Mouse (Mus musculus) left cerebral cortex, postnatal 14 days (tissue): Measurements from ENCODE around the gene Dpy19l3. TPM values are rescaled to one million over a fixed set of nuclear protein-coding genes. Genes with fewer than 3 reads are reported as not detected.
A peak's percentile ranks its signal among the peaks of the same experiment; 100 is the strongest.

Experiments
- DNase-seq, 2 experiments: peaks; one replicate each; pipeline ENCODE4 v3.0.0; 2021 to 2022; ENCODE audit warnings: low spot score in 2 of 2, mixed read lengths in 1 of 2
- intact Hi-C: fragments of 180-260 bp; cut with DNase I; formaldehyde crosslinking; loops from one replicate; pipeline ENCODE4 v1.15.1; 2025
- total RNA-seq, 2 experiments: library from RNA; stranded (reverse); gene quantifications; 2 replicates each; pipeline ENCODE4 v1.2.3; 2021

The Dpy19l3 gene
- total RNA-seq, 2 experiments from 2014 or later, result 58.7 to 61.6 TPM

- intact Hi-C loops, result no loop called here
- DNase-seq, result no peak
Observed at GRCm38 (mm10) chr7:35708101-35708500, 46.2 kb downstream of the Dpy19l3 start.

GRCm38 (mm10) chr7:35699005-35699404, 55.2 kb downstream of the Dpy19l3 start:
- intact Hi-C loops, result no loop called here
- DNase-seq, result no peak

DNA sequence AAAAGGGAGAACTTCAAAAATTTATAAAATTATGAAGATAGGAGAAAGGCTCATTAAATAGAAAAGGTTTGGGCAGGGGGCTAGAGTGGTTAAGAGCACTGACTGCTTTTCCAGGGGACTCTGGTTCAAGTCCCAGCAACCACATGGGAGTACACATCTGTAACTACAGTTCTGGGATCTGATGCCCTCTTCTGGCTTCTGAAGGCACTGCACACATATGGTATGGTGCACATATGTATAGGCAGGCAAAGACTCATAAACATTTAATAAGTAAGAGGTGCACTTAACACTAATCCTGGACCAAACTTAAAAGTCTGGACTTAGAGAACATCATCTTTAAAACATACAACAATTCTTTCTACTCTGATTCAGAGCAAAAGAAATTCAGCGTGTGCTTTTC, 56.2 kb downstream of the Dpy19l3 start:
- intact Hi-C loops, result no loop called here
- no peak for DNase-seq

DNA sequence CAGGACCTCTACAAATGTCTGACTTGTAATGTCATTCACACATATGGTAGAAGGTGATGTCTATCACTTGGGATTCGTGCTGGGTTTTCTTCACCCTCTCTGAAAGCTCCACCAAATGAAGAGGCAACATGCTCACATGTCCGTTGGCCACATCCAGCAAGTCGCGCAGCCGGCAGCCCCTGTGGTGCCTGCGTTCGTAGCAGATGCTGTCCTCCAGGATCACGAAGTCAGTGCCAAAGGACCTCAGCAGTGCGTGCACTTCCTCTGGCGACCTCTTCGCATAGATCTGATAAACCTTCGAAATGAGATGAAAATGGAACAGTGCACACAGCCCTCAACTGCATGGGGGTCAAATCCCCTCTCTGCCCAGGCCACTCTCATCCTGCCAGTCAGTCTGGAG, 61.6 kb downstream of the Dpy19l3 start:
- DNase-seq, result no peak
- intact Hi-C loops, result no loop called here

DNA sequence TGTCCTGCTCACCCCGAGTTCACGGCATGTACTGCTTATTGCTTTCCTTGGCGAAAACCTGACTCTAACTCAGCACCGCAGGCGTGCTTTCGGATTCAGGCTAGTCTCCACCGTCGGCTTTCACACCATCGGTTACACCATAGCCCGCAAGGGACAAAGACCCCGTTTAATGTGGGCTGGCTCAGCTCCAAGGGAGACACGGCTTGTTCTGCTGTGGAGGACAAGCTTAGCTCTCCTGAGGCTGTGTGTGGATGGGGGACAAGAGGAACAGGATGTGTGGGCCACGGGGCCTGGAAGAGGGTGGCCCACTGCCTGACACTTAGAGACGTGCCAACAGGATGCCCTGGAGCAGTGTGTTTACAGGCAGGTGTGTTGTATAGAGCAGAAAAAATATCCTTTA, 62.1 kb downstream of the Dpy19l3 start:
- intact Hi-C loops, result no loop called here
- DNase-seq, result no peak

DNA sequence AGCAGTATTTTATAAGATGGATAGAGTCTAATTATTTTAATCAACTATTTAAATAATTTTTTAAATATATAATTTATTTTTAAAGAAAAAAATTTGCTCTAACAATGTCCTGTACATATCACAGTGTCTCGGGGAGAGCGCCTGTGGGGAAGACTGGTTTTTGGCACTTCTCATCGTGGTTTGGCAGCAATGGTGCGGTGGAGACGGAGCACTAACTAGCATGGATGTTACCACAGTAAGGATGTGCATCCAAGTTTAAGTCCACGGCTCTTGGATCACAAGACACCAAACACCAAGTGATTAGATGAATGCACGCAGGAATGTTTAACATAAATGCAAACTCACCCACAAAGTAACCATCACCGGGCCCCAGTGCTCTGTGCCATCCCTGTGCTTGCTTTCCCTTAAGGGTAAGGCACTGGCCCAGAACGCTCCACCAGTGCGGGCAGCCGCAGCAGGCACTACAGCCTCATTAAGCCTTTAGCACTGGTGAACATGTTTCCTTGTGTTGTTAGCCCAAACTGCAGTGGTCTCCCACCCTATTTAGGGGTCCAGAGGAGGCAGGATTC, 65.4 kb downstream of the Dpy19l3 start:
- DNase-seq, result no peak
- intact Hi-C loops, result loop anchor here (5.0 kb wide), 1 partner anchor 53 kb away; no protein-coding TSS in a partner anchor

GRCm38 (mm10) chr7:35688276-35688675, 66.0 kb downstream of the Dpy19l3 start:
- intact Hi-C loops, result loop anchor here (5.0 kb wide), 1 partner anchor 54 kb away; no protein-coding TSS in a partner anchor
- no peak for DNase-seq

DNA sequence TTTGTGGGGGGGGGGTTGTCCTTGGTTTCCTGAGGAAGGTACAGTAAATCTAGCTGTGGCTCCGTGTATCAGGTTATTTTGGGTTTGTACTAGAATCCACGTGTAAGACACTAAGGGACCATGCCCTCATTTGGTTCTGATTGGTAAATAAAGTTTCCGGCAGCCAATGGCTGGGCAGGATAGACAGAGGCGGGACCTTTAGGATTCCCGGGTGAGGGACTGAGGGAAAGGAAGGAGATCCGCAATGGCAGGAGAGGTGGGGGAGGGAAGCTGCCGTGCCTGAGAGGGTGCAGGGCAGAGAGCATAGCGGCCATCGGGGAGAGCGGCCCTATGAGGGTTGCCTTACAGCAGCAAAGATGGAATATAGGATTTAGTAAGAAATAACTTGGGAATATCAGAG, 67.0 kb downstream of the Dpy19l3 start:
- intact Hi-C loops, result loop anchor here (5.0 kb wide), 1 partner anchor 55 kb away; no protein-coding TSS in a partner anchor
- no peak for DNase-seq

DNA sequence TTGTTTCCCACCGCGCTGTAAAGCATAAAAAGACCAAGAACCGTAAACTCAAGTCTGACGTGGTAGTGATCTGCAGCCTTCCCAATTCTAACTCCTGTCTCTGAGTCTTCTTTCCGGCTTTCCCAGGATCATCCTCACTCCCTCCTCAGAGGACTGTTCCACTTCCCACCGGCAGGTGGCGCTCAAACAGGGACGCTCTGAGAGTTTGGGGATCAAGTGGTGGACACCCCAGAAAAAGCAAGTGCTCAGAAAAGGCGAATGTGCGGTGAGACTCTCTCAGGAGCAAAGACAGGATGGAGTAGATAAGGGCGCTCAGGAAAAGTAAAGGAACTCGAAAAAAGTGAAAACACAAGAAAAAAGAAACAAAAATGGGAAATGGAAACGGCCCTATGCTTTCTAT, 67.5 kb downstream of the Dpy19l3 start:
- DNase-seq, result peak in 1 of 2 experiments; percentile 61
- intact Hi-C loops, result loop anchor here (5.0 kb wide), 1 partner anchor 56 kb away; no protein-coding TSS in a partner anchor

- intact Hi-C loops, result loop anchor here (5.0 kb wide), 1 partner anchor 56 kb away; no protein-coding TSS in a partner anchor
- DNase-seq, result no peak
Observed at GRCm38 (mm10) chr7:35686216-35686615, 68.0 kb downstream of the Dpy19l3 start.

GRCm38 (mm10) chr7:35683409-35684122, 70.7 kb downstream of the Dpy19l3 start:
- intact Hi-C loops, result no loop called here

GRCm38 (mm10) chr7:35681559-35681958, 72.7 kb downstream of the Dpy19l3 start:
- DNase-seq, result no peak
- intact Hi-C loops, result no loop called here

More at GRCm38 (mm10) chr7:35683409-35684122, 70.7 kb downstream of the Dpy19l3 start:
- DNase-seq, result no peak

- intact Hi-C loops, result no loop called here
- DNase-seq, result no peak
Observed at GRCm38 (mm10) chr7:35678976-35679375, 75.3 kb downstream of the Dpy19l3 start.

- DNase-seq, result no peak
- intact Hi-C loops, result no loop called here
Observed at GRCm38 (mm10) chr7:35668066-35669041, 85.9 kb downstream of the Dpy19l3 start.

DNA sequence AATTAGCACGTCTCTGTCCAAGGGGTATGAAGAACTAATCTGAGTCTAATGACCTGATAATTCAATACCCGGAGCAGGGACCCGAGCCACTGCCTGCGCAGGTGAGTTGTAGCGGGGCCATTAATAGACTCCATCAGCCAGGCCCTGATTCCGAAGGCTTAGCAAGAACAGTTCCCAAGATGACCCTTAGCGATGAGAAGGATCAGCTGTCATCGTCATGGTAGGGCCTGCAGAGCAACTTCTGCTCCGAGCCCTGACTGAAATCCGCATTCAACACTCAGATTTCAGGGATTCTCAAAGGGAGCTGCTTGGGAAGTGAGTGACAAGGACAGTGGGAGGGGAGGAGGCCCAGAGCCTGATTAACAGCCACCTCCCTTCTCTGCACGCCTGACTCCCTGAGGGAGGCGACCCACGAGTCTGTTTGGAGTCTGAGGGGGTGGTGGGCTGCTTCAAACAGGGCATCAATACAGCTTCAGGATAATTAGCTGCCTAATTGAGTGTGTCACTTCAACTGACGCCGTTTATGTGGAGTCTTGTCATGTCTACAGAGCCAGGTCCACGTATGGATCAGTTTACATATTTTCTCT, 90.4 kb downstream of the Dpy19l3 start:
- intact Hi-C loops, result no loop called here
- no peak for DNase-seq

DNA sequence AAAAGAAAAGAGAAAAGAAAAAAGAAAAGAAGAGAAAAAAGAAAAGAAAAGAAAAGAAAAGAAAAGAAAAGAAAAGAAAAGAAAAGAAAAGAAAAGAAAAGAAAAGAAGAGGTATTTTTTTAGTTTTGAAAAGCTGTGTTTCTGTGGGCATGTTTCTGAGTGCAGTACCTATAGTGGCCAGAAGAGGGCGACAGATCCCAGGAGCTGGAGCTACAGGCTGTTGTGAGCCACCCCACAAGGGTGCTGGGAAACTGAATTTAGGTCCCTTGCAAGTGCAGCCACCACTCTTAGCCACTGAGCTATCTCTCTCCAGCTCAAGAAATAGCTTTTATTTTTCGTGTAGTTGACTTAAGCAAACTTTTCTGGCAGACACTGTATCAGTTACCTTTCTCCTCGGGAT, 95.1 kb downstream of the Dpy19l3 start:
- no peak for DNase-seq
- intact Hi-C loops, result no loop called here

GRCm38 (mm10) chr7:35657829-35658228, 96.4 kb downstream of the Dpy19l3 start:
- intact Hi-C loops, result no loop called here
- DNase-seq, result no peak

DNA sequence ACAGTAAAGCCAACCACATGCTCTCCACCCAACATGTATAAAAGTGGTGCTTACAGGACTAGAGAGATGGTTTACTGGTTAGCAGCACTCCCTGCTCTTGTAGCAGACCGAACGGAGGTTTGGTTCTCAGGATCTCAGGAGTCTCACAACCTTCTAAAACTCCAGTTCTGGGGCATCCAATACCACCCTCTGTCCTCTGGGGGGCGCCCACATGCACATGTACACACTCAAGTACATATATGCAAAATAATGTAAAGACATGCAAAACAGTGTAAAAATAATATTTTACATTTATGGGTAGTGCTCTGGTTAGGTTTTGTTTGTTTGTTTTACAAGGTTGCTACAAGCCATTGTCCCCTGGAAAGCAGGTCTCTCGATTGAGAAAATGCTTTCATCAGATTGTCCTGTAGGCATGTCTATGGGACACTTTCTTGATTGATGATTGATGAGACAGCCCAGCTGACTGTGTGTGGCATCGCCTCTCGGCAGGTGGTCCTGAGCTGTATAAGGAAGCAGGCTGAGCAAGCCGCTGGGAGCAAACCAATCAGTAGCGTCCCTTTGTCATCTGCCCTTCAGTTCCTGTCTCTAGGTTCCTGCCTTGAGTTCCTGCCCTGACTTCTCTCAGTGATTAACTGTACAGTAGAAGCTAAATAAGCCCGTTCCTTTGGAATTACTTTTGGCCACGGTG, 102.5 kb downstream of the Dpy19l3 start:
- intact Hi-C loops, result loop anchor here (2.0 to 5.0 kb wide), 2 partner anchors 101 to 1707 kb away; partner anchors contain the start of gene Dpy19l3

More for the DNA sequence above, 102.5 kb downstream of the Dpy19l3 start:
- peak in 1 of 2 experiments; percentile 28 for DNase-seq
